Mouse (Mus musculus) neural tube, embryonic 14.5 days (tissue): ENCODE data around the gene Elovl5. TPM values are rescaled to one million over a fixed set of nuclear protein-coding genes. Genes with fewer than 3 reads are reported as not detected.

ENCODE experiments used
- ATAC-seq: fragments of 200-750 bp; cut with Nextera tagmentation; 2 replicates; pipeline ENCODE4 v1.8.0; 2017; ENCODE audit warnings: low read depth, mild to moderate bottlenecking, moderate TSS enrichment, moderate library complexity
- H3K27ac ChIP-seq: fragments of 300-500 bp; sonication (generic); 2 replicates; pipeline ENCODE4 v1.5.1; 2014; ENCODE audit warnings: low read depth, mild to moderate bottlenecking, control low read depth, low read length, moderate library complexity, mixed read lengths
- H3K27me3 ChIP-seq: fragments of 300-500 bp; sonication (generic); 2 replicates; pipeline ENCODE4 v1.6.1; 2014; ENCODE audit warnings: low read length; ENCODE audit not compliant: control insufficient read depth, insufficient read depth
- H3K36me3 ChIP-seq: fragments of 300-500 bp; sonication (generic); 2 replicates; pipeline ENCODE4 v1.6.1; 2014; ENCODE audit warnings: low read length, mixed read lengths; ENCODE audit not compliant: control insufficient read depth, insufficient read depth
- H3K4me1 ChIP-seq: fragments of 300-500 bp; sonication (generic); 2 replicates; pipeline ENCODE4 v1.6.1; 2014; ENCODE audit warnings: low read length; ENCODE audit not compliant: control insufficient read depth, insufficient read depth
- H3K4me2 ChIP-seq: fragments of 300-500 bp; sonication (generic); 2 replicates; pipeline ENCODE4 v1.6.1; 2014; ENCODE audit warnings: mild to moderate bottlenecking, low read depth, low read length, control low read depth
- H3K4me3 ChIP-seq: fragments of 300-500 bp; sonication (generic); 2 replicates; pipeline ENCODE4 v1.5.1; 2014; ENCODE audit warnings: low read depth, low read length, control low read depth, mixed read lengths
- H3K9ac ChIP-seq: fragments of 300-500 bp; sonication (generic); replicated peaks from 2 replicates; pipeline ENCODE4 v1.6.1; 2014; ENCODE audit warnings: low read depth, mild to moderate bottlenecking, control low read depth, low read length, mixed read lengths
- H3K9me3 ChIP-seq: fragments of 300-500 bp; sonication (generic); 2 replicates; pipeline ENCODE4 v1.6.1; 2016; ENCODE audit warnings: low read length; ENCODE audit not compliant: control insufficient read depth
- WGBS: fragments of 180-500 bp; shearing (Covaris S2); extraction: QIAGEN DNeasy Blood & Tissue Kit; methylation state at CpG from one replicate; pipeline ENCODE4 v1.1.7; 2014; 5-methylcytosine and 5-hydroxymethylcytosine counted together
- polyA plus RNA-seq: library from polyadenylated mRNA; unstranded; fragments of >200 nt; fragmentation: Nextera tagmentation; extraction: Ambion mirVana; gene quantifications from 2 replicates; pipeline ENCODE4 v1.2.1, GENCODE M21; 2014

Gene Elovl5
- polyA plus RNA-seq, 1 experiment from 2014 or later: 69.1 TPM

DNA sequence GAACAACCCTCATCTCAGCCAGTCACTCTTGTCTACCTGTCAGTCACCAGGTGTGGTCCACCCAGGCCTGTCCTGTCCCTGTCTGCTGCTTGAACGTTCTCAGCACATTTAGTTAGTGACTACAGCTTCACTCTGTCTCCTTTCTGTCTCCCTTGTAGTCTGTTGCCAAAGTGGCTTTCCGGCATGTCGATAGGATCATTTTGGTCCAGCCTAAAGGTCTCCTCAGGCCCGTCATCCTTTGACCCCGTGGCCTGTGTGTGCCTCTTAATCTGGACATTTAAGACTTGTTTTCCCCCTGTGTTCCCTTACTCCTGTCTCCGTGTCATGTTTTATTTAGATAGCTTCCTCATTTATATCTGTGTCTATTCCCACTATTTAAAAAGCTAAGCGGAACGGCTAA lies 9.0 kb downstream of the Elovl5 start:
- Histone ChIP-seq H3K4me1 (no peaks in the 10 kb centered on the region), H3K4me3 (no peak overlapping the region), H3K27me3 (no peaks in the 10 kb centered on the region), H3K36me3 (no peaks in the 10 kb centered on the region), H3K4me2 (no peak overlapping the region), H3K9ac (no peak overlapping the region), H3K9me3 (no peaks in the 10 kb centered on the region), H3K27ac (no peak overlapping the region)
- 92% methylated on average over 8 of the region's 8 CpGs for WGBS
- no peak for ATAC-seq

DNA sequence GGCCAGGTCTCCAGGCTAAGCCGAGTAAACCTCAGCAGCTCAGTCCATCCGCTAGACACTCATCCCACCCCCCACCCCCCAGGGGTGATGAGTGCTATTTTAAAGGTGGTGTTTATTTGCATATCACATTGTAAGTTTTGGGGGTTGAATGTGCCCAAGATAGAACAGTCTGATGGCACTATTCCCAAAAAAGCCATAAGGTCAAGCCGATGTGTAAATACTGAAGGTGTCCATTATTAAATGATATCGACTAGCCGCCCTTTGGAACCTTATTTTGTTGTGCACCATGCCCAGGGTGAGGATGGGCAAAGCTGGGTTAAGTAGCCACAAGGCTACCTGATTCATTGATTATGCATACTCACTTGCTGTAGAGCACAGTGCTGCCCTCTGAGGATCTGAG lies 9.7 kb downstream of the Elovl5 start:
- Histone ChIP-seq H3K36me3 (no peaks in the 10 kb centered on the region), H3K4me3 (no peak overlapping the region), H3K27me3 (no peaks in the 10 kb centered on the region), H3K9me3 (no peaks in the 10 kb centered on the region), H3K4me1 (no peaks in the 10 kb centered on the region), H3K27ac (no peak overlapping the region), H3K9ac (no peak overlapping the region), H3K4me2 (no peak overlapping the region)
- 80% methylated on average over 5 of the region's 5 CpGs for WGBS
- ATAC-seq: no peak

DNA sequence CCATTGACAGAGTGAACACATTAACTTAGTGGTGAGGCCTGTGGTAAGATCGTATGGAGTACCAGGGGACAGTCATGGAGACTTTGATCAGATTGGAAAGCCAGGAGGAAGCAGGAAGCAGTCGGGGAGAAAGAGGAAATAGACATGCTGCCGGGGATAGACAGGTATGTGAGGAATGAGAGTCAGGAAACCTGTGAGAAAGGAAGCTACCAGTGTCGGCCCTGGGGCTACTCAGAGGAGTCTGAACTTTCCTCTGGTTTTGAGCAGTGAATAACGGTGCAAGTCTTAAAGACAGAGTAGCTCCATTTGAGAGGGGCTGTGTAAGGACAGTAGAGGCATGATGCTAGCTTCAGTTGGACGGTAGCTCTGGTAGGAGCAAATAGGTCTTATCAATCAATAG lies 10.3 kb downstream of the Elovl5 start:
- 73% methylated on average over 6 of the region's 6 CpGs for WGBS

DNA sequence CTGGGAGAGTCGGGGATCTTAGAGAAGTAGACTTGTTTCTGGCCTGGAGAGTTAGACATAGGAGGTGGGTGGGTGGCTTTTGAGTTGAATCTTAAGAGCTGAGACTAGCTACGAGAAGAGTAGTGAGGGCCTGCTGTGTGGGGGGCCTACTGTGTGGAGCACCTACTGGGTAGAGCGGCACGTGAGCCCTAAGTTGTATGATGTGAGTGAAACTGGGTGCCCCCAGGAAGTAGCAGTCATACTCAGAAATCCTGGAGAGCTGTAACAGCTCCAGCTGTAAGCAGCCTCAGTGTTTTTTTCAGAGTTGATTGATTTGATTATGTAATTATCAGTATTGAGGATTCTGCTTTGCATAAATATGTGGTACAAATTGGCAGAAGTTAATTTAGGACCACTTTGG lies 11.6 kb downstream of the Elovl5 start:
- Histone ChIP-seq H3K4me2 (no peak overlapping the region), H3K9ac (no peak overlapping the region), H3K4me3 (no peak overlapping the region), H3K27ac (no peak overlapping the region), H3K36me3 (no peaks in the 10 kb centered on the region), H3K27me3 (no peaks in the 10 kb centered on the region), H3K4me1 (no peaks in the 10 kb centered on the region), H3K9me3 (no peaks in the 10 kb centered on the region)
- WGBS: 85% methylated on average over 4 of the region's 4 CpGs
- no peak for ATAC-seq

More for the DNA sequence above, 10.3 kb downstream of the Elovl5 start:
- H3K4me1 ChIP-seq: no peaks in the 10 kb centered on the region
- no peak for ATAC-seq
- H3K9ac ChIP-seq: no peak overlapping the region
- no peak overlapping the region for H3K4me3 ChIP-seq
- H3K27me3 ChIP-seq: no peaks in the 10 kb centered on the region
- no peaks in the 10 kb centered on the region for H3K9me3 ChIP-seq
- H3K4me2 ChIP-seq: no peak overlapping the region
- no peaks in the 10 kb centered on the region for H3K36me3 ChIP-seq
- no peak overlapping the region for H3K27ac ChIP-seq

DNA sequence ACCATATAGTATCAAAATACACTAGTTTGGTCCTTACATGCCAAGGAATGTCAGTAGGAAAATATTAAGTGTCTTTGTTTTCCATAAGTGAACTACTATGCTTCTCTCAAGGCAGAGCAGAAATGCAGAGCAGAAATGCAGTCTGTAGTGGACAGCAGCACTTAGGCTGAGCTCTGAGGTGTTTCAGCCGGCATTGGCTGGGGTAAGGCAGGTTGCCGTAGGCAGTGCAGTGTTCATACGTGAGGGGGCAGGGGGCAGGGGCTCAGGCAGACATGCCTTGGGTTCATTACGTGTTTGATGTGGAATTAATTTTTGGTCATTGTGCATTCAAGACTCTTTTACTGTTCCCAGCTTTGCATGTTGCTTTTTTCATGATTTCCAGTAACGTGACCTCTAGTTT lies 12.1 kb downstream of the Elovl5 start:
- Histone ChIP-seq H3K4me1 (no peaks in the 10 kb centered on the region), H3K4me2 (no peak overlapping the region), H3K27me3 (no peaks in the 10 kb centered on the region), H3K4me3 (no peak overlapping the region), H3K9ac (no peak overlapping the region), H3K9me3 (no peaks in the 10 kb centered on the region), H3K36me3 (no peaks in the 10 kb centered on the region), H3K27ac (no peak overlapping the region)
- 85% methylated on average over 5 of the region's 5 CpGs for WGBS
- no peak for ATAC-seq

DNA sequence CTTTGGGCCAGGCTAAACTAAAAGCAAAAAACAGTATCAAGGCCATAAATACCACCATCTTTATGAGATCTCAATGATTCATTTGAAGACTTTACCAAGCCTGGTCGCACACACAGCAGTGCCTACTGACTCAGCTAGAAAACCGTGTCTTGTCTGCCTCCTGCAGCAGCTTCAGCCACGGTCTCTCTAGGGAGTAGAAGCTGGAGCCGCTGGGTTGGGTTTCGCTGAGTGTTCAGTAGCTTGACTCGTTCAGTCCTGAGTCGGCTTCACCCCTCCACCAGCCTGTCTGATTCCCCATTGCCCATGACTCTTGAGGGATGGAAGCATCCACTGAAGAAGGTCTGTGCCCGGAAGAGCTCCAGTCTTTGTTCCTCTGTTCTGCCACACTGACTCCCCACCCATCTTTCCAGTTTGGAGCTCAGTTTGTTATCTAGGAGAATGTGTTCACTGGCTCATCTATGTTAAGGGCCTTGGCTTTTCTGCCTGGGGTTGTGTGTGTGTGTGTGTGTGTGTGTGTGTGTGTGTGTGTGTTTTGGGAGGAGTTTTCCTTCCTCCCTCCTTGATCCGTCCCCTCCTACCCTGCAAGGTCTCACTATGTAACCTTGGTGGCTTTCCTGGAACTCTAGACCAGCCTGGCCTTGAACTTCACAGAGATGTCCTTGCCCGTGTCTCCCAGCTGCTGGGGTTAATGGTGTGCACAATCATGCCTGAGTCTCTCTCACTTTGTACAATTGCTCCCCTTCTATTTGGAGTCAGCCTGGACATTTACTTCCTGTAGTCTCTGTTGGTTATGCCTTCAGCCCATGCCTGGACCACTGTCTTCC lies 13.1 kb downstream of the Elovl5 start:
- Histone ChIP-seq H3K4me3 (no peak overlapping the region), H3K27ac (no peak overlapping the region), H3K36me3 (no peaks in the 10 kb centered on the region), H3K9me3 (no peaks in the 10 kb centered on the region), H3K27me3 (no peaks in the 10 kb centered on the region), H3K9ac (no peak overlapping the region), H3K4me2 (no peak overlapping the region), H3K4me1 (no peaks in the 10 kb centered on the region)
- no peak for ATAC-seq
- WGBS: 59% methylated on average over 10 of the region's 10 CpGs

DNA sequence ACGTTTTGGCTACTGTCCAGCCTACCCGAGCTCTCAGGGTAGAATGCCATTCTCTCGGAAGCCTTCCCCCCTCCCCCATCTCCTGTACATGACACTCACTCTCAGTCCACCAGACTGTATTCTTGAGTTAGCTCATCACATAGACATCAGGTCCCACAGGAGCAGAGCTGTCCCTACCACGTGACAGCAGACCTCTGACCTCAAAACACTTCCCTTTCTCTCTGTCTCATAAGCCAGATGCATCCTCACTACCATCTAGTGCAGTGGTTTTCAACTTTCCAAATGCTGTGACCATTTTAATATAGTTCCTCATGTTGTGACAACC lies 13.7 kb downstream of the Elovl5 start:
- Histone ChIP-seq H3K36me3 (no peaks in the 10 kb centered on the region), H3K4me3 (no peak overlapping the region), H3K27me3 (no peaks in the 10 kb centered on the region), H3K4me2 (no peak overlapping the region), H3K4me1 (no peaks in the 10 kb centered on the region), H3K27ac (no peak overlapping the region), H3K9ac (no peak overlapping the region), H3K9me3 (no peaks in the 10 kb centered on the region)
- WGBS: 42% methylated on average over 4 of the region's 4 CpGs
- no peak for ATAC-seq

DNA sequence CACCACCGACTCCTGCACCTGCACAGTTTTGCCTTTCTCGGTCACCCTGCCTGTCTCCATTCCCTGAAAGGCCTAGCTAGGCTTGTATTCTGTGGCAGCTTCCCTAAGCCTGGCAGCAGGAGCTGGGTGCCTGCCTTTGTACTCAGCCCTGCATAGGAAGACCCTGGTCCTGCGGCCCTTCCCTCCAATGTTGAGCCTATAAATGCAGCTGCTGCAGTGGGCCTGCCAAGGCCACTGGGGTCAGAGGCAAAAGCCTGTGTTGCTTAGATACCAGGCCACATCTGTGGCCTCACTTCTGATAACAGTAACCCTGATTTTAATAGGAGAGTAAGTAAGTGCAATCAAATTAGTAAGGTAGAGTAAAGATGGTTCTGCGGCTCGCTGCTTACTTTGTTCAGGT lies 14.6 kb downstream of the Elovl5 start:
- H3K36me3 ChIP-seq: no peaks in the 10 kb centered on the region
- H3K27ac ChIP-seq: no peak overlapping the region
- WGBS: 85% methylated on average over 5 of the region's 5 CpGs
- H3K27me3 ChIP-seq: no peaks in the 10 kb centered on the region
- no peaks in the 10 kb centered on the region for H3K4me1 ChIP-seq
- no peak overlapping the region for H3K4me2 ChIP-seq
- H3K9me3 ChIP-seq: no peaks in the 10 kb centered on the region
- H3K9ac ChIP-seq: no peak overlapping the region
- no peak for ATAC-seq
- H3K4me3 ChIP-seq: no peak overlapping the region

DNA sequence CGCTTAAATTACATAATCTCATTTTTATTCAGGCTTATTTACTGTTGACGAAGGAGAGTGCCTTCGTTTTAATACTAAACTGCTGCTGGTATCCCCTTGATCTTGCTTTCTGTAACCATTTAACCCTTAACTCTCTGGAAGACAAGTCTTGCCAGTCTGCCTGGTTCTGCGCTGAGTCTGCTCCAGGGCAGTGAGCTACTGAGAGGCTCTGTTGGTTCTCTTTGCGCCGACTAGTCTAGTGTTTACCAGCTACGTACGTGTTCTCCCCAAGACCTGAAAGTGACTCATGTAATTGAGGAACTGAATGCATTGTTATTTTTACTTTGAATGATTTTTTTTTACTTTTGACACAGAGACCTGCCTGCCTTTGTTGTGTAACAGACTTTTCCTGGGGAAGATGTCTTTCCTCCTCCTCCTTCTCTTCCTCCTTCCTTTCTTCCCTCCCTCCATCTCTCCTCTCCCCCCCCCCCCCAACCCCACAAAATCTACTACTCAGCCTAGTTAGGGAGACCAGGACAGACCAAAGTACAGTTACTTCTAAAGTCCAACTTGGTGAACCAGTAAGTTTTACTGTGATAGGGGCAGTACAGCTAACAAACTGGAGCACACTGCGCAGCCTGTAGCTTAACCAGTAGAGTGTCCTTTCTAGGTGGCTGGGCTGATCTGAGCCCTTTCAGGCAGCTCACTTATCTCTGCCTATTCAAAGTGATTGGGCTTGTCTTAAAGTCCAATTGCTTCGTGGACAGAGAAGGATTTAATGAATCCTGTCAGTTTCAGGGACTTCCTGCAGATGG lies 18.9 kb downstream of the Elovl5 start:
- H3K27ac ChIP-seq: no peak overlapping the region
- H3K36me3 ChIP-seq: no peaks in the 10 kb centered on the region
- H3K9ac ChIP-seq: no peak overlapping the region
- H3K27me3 ChIP-seq: no peaks in the 10 kb centered on the region
- H3K4me3 ChIP-seq: no peak overlapping the region
- H3K4me2 ChIP-seq: no peak overlapping the region
- no peaks in the 10 kb centered on the region; the same call in 1 of the 2 replicates for H3K4me1 ChIP-seq
- H3K9me3 ChIP-seq: no peaks in the 10 kb centered on the region
- no peak for ATAC-seq
- WGBS: 79% methylated on average over 10 of the region's 10 CpGs
